Mouse (Mus musculus): ENCODE data around the gene Mkrn2.
"Not testable (repeated sequence)": the region's sequence is repeated elsewhere in the genome, so short reads cannot be mapped to it uniquely, and the experiment has no call there.

Gene Mkrn2

DNA sequence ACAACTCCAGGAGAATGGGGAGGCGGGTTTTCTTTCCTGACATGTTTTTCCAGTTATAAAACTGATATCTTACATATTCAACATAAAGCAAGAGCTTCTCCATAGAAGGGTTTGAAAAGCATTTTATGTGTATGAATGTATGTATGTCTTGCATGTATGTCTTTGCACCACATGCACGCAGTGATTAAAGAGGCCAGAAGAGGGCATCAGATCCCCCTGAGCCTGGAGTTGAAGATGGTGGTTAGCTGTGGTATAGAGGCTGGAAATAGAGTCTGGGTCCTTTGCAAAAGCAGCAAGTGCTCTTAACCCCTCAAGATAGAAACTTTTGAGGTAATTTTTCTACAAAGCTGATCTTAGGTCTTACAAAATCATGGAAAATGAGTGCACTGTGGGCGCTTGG, 7.4 kb downstream of the Mkrn2 start:
- DNase-seq, result peak; percentile 36 to 44

DNA sequence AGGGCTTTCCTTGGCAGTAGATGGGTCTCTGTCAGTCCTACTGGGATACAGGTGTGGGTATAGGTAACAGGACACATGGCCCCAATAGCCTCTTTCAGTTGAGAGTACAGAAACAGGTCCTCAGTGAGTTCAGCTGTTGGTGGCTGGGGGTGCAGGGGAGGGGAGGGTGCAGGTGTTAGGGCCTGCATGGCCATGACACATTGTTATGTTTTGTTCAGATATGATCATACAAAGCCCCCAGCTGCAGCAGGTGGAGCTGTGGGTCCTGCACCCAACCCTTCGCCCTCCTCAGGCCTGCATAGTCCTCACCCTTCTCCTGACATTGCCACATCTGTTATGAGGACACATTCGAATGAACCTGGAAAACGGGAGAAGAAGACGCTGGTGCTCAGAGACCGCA, 8.6 kb downstream of the Mkrn2 start:
- DNase-seq, result no peak

DNA sequence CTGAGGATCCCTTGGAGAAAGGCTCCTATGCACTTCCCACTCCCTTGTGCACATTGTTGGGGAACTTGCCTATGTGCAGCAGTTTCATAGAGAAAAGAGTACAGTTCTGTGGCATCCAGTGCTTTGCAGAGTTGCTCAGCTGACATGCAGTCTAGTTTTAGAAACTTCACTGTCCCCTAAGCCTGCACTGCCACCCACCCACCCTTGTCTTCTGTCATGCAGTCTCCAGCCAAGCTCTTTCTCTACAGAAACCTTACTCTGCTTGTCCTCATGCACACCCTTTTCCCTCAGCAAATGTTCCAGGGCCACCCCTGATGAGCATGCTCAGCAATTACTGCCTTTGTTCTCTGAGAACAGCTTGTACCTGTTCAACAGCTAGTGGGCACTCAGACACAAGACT, 12.1 kb downstream of the Mkrn2 start:
- DNase-seq, result no peak

DNA sequence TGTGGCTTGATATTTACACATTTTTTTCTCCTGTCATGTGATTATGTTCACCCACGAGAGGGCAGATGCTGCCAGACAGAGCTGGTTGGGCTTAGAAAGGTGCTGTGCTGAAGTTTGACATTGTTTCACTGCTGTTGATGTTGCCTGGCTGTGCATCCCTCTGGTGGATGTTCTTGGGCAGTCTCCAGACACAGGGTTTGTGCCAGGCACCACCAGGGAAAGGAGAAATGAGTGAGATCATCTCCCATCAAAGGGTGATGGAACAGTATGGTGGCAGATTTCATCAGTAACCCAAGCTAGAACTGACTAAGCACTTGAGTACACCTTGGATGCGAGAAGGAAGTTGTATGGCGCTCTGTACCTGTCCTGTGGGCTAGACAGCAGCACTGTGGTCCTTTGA, 14.3 kb downstream of the Mkrn2 start:
- DNase-seq, result no peak

DNA sequence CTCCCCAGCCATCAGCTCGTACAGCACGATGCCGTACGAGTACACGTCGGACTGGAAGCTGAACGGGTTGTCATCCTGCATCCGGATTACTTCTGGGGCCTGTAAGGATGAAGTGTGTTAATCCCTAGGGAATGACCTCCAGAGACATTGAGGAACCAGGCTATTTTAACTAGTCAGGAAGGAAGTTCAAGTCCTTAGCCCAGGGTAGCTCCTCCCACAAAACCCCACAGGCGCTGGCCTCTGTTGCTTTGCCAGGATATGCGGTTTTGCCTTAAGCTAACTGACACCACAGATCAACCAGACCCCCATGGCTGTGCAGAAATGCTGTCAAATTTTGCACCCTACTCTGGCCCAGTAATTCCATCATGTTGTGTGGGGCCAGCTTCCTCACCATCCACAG, 18.1 kb downstream of the Mkrn2 start:
- DNase-seq, result no peak

DNA sequence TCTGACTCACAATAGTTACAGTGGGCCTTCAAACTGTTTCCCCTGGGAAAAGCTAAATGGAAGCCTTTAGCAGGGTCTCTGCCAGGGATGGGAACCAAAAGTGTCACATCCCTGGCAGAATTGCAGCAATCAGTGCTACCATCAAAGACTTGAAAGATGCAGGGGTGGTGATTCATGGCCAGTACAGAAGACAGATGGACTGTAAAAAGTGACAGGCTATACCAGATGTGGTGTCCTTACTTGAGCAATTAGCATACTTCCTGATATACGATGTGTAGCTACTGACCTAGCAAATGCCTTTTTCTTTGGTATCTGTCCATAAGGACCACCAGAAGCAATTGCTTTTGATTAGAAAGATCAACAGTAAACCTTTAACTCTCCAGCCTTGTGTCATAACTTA, 19.2 kb downstream of the Mkrn2 start:
- DNase-seq, result no peak

DNA sequence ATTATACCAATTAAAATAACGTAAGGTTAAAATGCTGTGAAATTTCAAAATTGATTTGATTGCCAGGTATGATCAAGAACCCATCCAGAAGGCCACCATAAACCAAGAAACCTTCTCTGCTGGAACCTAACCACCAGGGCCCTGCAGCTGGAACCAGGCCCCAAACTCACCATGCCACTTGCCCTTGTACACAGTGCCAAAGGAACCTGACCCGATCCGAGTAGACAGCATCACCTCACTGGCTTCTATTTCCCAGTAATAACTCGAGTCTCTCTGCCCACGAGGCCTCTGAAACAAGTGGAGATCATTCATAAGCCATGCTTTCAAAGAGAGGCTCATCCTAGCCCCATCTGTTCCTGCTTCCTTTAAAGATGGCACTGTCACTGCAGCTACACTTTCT, 24.4 kb downstream of the Mkrn2 start:
- DNase-seq, result no peak

DNA sequence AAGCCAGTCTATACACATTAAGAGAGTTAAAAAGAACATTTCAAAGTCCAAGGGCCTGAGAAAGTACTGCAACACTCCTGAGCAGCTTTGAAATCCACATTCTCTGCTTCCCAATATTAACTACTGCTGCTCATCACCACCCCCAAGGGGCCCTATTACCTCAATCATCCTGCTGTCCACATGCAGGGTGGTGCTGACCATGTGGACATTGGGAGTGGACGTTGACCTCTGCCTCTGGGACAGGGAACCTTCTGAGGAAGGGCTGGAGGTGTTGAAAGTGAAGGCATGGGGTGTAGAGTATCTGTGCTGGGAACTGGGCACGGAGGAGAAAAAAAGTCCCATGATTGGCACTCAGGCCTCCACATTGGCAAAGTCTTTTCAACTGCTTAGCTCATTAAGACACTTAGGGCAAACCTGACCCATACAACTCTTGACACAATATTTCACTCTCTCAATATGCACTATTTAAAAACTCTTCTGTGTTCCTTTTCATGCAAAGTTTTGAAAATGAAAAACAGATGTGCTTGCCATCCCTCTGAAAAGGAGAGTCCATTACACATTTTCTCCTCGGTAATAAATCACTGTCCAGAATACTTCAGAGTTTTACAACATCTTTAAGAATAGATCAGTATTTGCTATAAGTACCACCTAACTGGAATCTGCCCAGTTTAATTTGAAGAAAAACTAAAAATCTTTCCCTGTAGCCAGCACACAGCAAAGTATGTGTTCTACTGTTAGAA, 29.5 kb downstream of the Mkrn2 start:
- DNase-seq, result no peak

DNA sequence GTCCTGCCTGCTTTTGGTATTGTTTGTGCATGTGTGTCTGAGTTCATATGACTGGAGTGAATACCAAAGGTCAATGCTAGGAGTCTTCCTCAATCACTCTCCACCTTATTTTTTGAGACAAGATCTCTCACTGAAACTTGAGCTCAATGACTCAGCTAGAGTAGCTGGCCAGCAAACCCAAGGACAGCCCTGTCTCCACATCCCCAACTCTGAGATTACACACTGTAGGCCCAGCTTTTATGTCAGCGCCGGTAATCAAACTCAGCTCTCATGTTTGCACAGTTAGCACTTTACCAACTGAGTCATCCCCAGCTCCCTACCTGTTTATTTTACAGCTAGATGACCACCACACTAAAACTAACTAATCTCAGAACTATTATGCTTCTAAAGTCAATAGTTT, 32.3 kb downstream of the Mkrn2 start:
- DNase-seq, result no peak

DNA sequence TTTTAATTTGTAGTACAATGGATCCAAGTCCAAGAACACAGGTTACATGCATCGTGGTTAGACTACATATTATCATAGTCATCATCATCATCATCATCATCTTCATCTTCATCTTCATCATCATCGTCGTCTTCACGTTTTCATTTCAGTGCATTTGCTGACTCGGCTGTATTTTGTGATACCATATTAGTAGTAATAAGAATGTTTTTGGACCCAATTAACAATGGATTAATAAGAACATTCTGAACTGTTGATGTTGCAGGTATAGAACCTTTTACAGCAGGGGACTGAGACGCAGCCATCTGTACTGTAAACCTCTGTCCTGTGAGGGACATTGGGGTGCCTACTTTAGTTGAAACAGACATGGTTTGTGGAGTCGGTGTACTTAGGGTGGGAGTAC, 36.5 kb downstream of the Mkrn2 start:
- not testable (repeated sequence) for DNase-seq

DNA sequence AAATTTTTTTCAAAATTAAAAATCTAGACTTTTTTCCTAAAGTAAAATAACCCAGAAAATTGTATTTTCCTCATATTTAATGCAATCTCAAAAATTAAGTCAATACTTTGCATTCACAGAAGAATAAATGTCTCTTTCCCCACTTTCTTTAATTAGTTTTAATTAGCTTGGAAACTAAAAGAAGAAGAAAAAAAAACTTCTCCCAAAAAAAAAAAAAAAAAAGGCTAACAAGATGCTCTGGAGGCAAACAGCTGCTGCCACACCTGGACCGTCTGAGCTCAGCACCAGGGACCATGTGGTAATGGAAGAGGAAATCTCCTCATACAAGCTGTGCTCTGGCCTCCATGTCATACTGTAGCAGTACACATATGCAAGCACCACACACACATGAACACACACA, 41.6 kb downstream of the Mkrn2 start:
- DNase-seq, result no peak

DNA sequence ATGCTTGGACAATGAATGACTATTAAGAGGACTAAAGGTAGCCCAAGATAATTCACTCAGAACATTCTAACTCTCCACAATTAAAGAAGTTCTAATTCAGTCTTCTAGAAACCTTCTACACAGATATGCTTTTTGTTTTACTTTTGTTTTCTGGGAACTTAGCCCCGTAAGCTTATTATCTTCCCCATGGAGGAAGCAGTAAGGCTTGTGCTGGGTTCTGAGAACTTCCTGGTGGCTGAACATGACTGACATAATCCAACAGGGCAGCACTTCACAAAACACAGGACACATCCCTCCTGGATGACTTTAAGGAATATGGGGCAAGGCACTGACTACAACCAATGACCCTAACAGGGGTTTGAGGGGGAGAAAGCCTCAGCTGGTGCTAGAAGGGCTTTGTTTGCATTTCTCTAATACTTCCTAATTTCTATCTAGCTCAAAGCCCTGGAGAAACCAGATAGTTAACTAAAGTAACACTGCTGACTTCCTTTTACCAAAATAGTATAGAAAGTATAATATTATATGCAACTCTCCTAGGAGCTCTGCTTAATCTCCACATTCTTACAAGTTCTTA, 48.2 kb downstream of the Mkrn2 start:
- peak; percentile 3 to 15 for DNase-seq

DNA sequence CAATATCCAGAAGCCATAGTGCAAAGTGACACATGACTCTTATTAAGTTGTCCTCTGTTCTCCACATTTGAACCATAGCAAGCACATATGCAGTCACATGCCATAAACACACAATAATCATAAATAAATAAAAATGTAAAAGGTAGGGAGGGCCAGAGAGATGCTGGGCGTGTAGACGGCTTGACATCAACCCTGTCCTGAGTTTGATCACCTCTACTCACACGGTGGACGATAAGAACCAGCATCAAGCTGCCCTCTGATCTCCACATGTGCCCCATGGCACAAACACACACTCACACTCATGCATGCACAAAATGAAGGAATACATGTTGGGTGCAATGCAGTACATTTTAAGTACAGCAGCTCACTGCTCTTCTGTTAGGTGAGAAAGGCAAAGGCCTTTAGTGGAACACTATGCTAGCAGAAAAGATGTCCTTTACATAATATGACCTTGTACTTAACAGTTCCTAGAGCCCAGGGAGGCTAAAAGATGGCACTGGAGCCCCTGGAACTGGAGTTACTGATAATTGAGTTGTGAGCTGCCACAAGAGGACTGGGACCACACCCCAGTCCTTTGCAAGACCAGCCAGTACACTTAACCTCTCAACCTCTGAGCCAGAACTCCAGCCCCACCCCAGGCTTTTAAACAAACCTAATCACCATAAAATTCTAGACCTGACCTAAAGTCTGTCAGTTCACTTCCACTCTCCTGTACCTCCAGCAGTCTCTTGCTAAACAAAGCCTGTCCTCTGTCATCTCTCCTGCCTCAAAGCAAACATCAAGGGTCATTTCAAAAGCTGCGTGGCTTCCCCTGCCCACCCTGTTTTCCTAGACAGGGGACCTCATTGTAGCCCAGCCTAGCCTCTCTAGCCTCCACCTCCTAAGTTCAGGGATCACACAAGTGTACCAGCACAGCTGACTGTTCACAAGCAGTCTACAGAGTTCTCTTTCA, 49.0 kb downstream of the Mkrn2 start:
- DNase-seq, result no peak

DNA sequence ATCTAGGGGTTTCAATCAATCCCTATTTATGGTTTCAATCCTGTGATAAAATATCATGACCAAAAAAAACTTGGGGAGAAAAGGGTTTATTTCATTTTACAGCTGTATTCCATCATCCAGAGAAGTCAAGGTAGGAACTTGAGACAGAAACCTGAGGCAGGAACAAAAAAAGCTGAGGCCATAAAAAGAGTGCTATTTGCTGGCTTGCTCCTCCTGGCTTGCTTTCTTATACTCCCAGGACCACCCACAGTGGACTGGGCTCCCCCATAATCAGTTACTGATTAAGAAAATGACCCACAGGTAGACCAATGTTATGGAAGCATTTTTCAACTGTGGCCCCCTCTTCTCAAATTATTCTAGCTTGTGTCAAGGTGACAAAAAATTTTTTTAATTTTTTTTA, 50.0 kb downstream of the Mkrn2 start:
- no peak for DNase-seq

DNA sequence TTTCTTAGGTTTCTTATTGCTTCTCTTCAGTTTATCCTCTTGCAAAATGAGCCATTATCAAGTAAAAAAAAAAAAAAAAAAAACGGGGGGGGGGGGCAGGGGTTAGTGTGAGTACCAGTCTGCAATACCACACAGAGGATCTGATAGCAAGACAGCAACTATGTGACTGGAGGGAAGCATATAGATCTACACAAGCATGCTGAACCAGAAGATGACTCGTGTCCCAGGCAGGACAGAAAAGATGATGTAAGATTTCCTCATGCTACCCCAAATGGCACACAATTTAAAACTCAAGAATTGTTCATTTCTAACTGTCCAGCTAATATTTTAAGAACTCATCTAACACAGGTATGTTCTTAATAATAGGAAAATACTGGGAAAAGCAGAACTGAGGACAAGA, 52.2 kb downstream of the Mkrn2 start:
- DNase-seq, result no peak

DNA sequence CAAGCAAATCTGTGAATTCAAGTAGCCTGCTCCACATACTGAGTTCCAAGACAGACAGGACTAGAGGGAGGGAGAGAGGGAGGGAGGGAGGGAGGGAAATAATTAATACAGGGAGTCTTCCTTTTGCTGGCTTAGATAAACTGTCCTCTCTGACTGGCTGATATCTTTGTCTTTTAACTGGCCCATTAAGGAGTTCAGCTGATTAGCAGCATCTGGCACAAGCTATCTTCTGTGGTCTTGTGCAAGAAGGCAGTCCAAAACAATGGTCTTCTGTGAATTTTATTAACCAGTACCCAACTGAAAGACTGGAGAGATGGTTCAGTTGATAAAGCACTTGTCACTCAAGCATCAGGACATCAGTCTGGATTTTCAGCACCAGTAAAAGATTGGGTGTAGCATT, 57.1 kb downstream of the Mkrn2 start:
- no peak for DNase-seq

DNA sequence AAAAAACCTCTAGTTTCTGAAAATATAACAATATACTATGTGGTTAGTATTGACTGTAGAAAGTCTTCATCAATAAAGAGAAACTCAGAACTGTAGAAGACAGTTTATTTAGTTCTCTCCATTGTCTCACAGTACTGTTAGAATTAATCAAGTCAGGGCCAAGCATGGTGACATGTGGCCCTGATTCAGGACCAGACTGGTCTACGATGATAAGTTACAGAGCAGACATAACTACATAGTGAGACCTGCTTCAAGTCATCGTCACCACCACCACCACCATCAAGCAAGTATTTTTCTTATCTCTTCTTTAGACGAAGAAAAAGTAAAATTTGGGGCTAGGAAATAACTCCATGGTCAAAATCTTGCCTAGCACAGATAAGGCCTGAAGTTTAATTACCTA, 62.6 kb downstream of the Mkrn2 start:
- DNase-seq, result no peak

DNA sequence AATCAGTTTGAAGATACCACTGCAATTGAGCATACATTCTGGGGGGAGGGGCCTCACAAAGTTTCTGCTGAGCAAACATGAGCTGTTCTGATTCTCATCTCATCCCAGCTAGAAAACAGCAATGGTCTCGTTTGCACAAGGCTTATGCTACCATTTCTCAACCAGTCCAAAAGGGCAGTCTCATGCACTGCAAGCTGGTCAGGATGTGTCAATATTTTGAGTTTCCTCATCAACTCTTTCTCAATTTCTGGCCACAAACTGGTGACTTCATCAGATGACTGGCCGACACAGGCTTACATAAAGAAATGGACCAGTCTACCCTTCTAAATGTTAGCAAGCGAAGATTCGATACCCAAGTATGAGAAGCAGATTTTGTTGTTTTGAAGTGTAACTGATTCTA, 64.9 kb downstream of the Mkrn2 start:
- DNase-seq, result no peak
